Mouse (Mus musculus): ENCODE results near the gene Ptgr1.

DNA sequence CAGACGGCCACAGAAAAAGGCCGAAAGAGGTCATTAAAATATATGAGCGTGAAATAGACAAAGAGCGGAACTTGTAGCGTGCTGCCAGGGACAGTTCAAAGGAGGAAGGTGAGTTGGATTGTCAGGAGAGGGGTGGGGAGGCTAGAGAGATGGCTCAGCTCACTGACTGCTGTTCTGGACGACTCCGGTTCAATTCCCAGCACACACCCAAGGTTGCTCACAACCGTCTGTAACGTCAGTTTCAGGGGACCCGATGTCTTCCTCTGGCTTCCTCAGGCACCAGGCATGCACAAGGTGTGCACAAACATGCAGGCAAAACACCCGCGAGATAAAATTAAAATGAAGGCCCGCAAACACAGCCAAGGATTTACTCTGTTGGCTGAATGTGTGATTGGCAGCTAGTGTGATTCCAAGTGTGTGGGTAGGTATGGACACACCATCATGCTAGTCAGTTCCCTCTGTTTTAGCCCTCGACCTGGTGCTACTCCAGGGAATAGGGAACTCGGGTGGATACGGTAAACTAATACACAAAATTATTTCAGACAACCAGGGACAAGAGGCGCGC is 48.9 kb upstream of the Ptgr1 start:
- no peak for TF ChIP-seq POLR2A (IDR thresholded peaks at IDR 0.05; ENCODE audit: control insufficient read depth, extremely low read depth, insufficient read depth, low read length, poor library complexity)
- no peak for TF ChIP-seq CTCF (IDR thresholded peaks at IDR 0.05; ENCODE audit: borderline replicate concordance, control insufficient read depth, extremely low read depth, insufficient read depth, low read length, poor library complexity)
